In the genomic region with DNA sequence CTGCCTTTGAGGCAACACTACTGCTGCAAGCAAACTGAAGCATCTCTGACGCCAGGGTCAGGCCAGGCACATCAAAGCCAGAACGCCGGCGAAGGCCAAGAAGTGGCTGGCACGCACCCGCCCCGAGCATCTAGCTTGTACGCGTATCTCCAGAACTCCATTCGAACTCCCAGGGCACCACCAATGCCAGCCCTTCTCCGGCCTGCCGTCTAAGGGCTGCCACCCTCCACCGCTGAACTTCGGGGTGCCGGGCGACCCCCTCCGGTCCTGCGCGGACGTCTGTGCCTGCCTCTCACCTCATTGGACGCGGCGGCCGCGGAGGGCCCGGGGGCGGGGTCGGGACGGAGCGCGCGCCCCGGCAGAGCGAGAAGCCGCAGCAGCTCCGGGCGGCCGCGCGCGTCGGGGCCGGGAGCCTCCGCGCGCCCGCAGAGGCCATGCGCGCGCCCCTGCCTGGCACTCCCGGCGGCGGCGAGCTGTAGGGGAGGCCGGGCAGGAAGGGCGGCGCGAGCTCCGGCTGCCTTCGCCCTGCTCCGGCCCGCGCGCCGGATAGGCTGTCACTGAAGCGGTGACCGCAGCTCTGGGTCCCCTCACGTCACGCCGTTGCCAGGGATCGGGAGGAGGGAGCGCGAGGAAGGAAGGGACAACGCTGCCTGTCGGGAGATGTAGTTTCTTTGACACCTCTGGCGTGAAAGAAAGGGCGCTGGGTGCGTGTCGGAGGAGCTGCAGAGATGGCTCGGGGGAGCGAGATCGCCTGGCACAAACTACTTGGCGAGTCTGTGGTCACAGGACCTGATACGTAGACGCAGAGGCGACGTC, we compare ENCODE assay signal across 8 mouse cellular contexts. TPM values are rescaled to one million over a fixed set of nuclear protein-coding genes. Genes with fewer than 3 reads are reported as not detected.
A peak's percentile ranks its signal among the peaks of the same experiment; 100 is the strongest.
DNase-seq lines count a peak whose midpoint lies in the region; ATAC-seq and TF ChIP-seq lines count a peak whose summit lies in the region.

A gene (minus strand): TSS at position 596 of the 816 bp plus-strand sequence.

- H3K36me3 ChIP-seq in ES-E14 (ENCODE audit: control insufficient read depth, insufficient read depth, low read length, poor library complexity, severe bottlenecking): peaks cover 7% of the 10 kb centered on the region; the same call in 1 of the 2 replicates
- H3K36me3 ChIP-seq in forebrain, embryonic 15.5 days: peaks cover 12% of the 10 kb centered on the region

- peak; percentile 98 for TF ChIP-seq POLR2A in lung, adult 2 months (IDR thresholded peaks at IDR 0.05; ENCODE audit: borderline replicate concordance, extremely low read depth, low read depth, low read length)

- H3K4me2 ChIP-seq in forebrain, embryonic 15.5 days (replicated peaks): peak within 1 kb of the TSS; percentile 82

- TF ChIP-seq CTCF in lung, adult 2 months (IDR thresholded peaks at IDR 0.05; ENCODE audit: insufficient read depth, low read length): no peak

- peak within 1 kb of the TSS; percentile 38 for H3K27ac ChIP-seq in ES-E14 (ENCODE audit: insufficient read depth, low read depth, low read length, poor library complexity, severe bottlenecking)
- H3K27ac ChIP-seq in forebrain, embryonic 15.5 days (replicated peaks): peak within 1 kb of the TSS; percentile 98

- peak; percentile 95 for ATAC-seq in forebrain, embryonic 15.5 days (replicated peaks)
- ATAC-seq in neutrophil, adult 5-6 weeks (ENCODE audit: extremely low read depth, insufficient number of reproducible peaks, low FRiP score, poor library complexity, severe bottlenecking): peak; percentile 88

- in situ Hi-C loops in ES-E14 (cut with MboI; ENCODE audit: low sequenced_read_pairs in 2 of 2, unreplicated experiment in 2 of 2): no loop called here

- DNase-seq in ES-E14 (ENCODE audit: low read depth, low spot score): peak; percentile 63
- DNase-seq in cerebellum, adult 11-12 months: peak; percentile 97
- peak; percentile 93 for DNase-seq in heart, postnatal 25 days (ENCODE audit: low spot score)
- DNase-seq in layer of hippocampus, adult 18-20 months (ENCODE audit: low spot score in 2 of 2): peak; percentile 93
- DNase-seq in lung, adult 2 months: peak; percentile 90
- DNase-seq in thymus, adult 18-20 months: peak; percentile 85 to 90

- H3K4me3 ChIP-seq in ES-E14 (ENCODE audit: insufficient read depth in 1 of 2, low read depth in 1 of 2, low read length in 2 of 2, poor library complexity in 1 of 2, severe bottlenecking in 1 of 2): peak within 1 kb of the TSS; percentile 82 to 95
- H3K4me3 ChIP-seq in forebrain, embryonic 15.5 days: peak within 1 kb of the TSS; percentile 71
- peak within 1 kb of the TSS; percentile 86 for H3K4me3 ChIP-seq in lung, adult 2 months (replicated peaks; ENCODE audit: extremely low read depth, low read depth, low read length)

- peaks cover 8 to 11% of the 10 kb centered on the region in 2 experiments for H3K4me1 ChIP-seq in ES-E14 (ENCODE audit: control insufficient read depth in 2 of 2, insufficient read depth in 2 of 2, low read length in 2 of 2, poor library complexity in 1 of 2)
- peaks cover 20% of the 10 kb centered on the region for H3K4me1 ChIP-seq in forebrain, embryonic 15.5 days
- H3K4me1 ChIP-seq in lung, adult 2 months (ENCODE audit: control insufficient read depth, insufficient read depth, low read length): peaks cover 4% of the 10 kb centered on the region; the same call in 1 of the 2 replicates

- under 1% methylated on average over 83 of the region's 87 CpGs for WGBS in forebrain, embryonic 15.5 days
- WGBS in lung, adult 2 months: under 1% methylated on average over 87 of the region's 87 CpGs

- intact Hi-C loops in heart, postnatal 25 days (cut with DNase I): no loop called here

- H3K9ac ChIP-seq in ES-E14 (ENCODE audit: insufficient read depth, low read depth, low read length, poor library complexity, severe bottlenecking): peak within 1 kb of the TSS; percentile 82
- H3K9ac ChIP-seq in forebrain, embryonic 15.5 days (replicated peaks): peak within 1 kb of the TSS; percentile 74

- no peaks in the 10 kb centered on the region for H3K27me3 ChIP-seq in forebrain, embryonic 15.5 days

- H3K9me3 ChIP-seq in ES-E14 (ENCODE audit: control insufficient read depth, insufficient read depth, low read depth, low read length): no peaks in the 10 kb centered on the region
- no peaks in the 10 kb centered on the region for H3K9me3 ChIP-seq in forebrain, embryonic 15.5 days

TF ChIP-seq in ES-E14, 5 proteins besides CTCF, POLR2A, EP300 and RAD21:
- peak; percentile 91 for TF ChIP-seq HCFC1 (IDR thresholded peaks at IDR 0.05; ENCODE audit: borderline replicate concordance, insufficient read depth, low read length)
- TF ChIP-seq CHD2 (IDR thresholded peaks at IDR 0.05; ENCODE audit: low read depth, low read length): no peak

RNA-seq across cellular contexts. Expression of the gene that starts here (rescaled TPM):
- total RNA-seq in ES-E14 (2012; rRNA removed): 8.2 and 10.1 TPM in 2 replicates
- polyA plus RNA-seq in forebrain, embryonic 15.5 days (2015; fragmentation: Nextera tagmentation; extraction: Ambion mirVana): 33.7 and 35.7 TPM in 2 replicates
- total RNA-seq in heart, postnatal 25 days (2021): 100 to 1,000 TPM; 272 to 314 TPM
- 10 to 100 TPM; 49.5 to 49.7 TPM for total RNA-seq in layer of hippocampus, adult 18-20 months (2021)
- 28.9 and 48.7 TPM in 2 replicates for polyA plus RNA-seq in lung, adult 2 months (2012; rRNA removed)
- 23.1 and 23.6 TPM in 2 replicates for total RNA-seq in neutrophil, adult 5-6 weeks (2017)

Comparison
In these comparisons a context has a peak if more than half of its experiments do, and no peak if none do; other contexts are left out.
1. Peak in every context shown above with its lines: DNase-seq, ATAC-seq, H3K4me3 ChIP-seq and H3K27ac ChIP-seq.
2. RNA of the gene that starts here (total RNA-seq): 272 to 314 TPM in heart, postnatal 25 days; 49.5 to 49.7 TPM in layer of hippocampus, adult 18-20 months, 23.1 to 23.6 TPM in neutrophil, adult 5-6 weeks and 8.2 to 10.1 TPM in ES-E14; every median in the first group is over 4 times any median in the second.